Mouse (Mus musculus) adrenal gland, adult 8-10 months (tissue): ENCODE results near the gene Narfl. TPM values are rescaled to one million over a fixed set of nuclear protein-coding genes. Genes with fewer than 3 reads are reported as not detected.

ENCODE experiments used
- DNase-seq: peaks from one replicate; pipeline ENCODE4 v3.0.0; 2022
- microRNA-seq, 2 experiments: library from miRNA; unstranded; fragments of <30 nt; microRNA quantifications; one replicate each; pipeline ENCODE4 v1.2.0; 2022
- total RNA-seq, 4 experiments: library from RNA; stranded (reverse); gene quantifications; 2 replicates each; pipeline ENCODE4 v1.2.4; 2022

The Narfl gene
- total RNA-seq, 4 experiments from 2014 or later: 34.8 to 45.2 (median 40.1) TPM

DNA sequence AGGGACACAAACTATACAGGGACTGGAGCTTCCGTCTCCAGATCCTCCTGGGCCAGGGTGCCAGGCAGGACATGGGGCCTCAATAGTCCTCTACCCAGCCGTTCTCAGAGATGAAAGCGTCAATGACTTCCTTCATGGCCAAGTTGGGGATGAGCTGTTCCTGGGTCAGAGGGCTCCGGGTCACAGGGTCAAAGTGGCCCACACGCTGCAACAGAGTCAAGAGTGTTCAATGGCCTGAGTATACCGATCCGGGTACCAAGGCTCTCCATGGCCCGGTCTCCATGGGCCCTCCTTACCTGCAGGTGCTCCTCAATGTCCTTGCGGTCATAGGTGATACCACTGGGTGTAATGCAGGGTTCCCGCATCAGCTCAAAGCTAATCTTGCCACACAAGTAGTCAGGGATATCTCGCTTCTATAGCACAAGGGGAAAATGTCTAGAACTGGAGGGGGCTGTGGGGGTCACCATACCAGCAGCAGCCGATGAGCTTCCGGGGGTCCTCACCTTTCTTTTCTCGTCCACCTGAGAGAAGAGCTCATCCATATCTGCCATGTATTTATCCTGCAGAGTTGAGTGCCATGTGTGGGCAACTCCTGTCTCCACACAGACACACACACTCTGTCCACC, 57.3 kb downstream of the Narfl start:
- DNase-seq: no peak

DNA sequence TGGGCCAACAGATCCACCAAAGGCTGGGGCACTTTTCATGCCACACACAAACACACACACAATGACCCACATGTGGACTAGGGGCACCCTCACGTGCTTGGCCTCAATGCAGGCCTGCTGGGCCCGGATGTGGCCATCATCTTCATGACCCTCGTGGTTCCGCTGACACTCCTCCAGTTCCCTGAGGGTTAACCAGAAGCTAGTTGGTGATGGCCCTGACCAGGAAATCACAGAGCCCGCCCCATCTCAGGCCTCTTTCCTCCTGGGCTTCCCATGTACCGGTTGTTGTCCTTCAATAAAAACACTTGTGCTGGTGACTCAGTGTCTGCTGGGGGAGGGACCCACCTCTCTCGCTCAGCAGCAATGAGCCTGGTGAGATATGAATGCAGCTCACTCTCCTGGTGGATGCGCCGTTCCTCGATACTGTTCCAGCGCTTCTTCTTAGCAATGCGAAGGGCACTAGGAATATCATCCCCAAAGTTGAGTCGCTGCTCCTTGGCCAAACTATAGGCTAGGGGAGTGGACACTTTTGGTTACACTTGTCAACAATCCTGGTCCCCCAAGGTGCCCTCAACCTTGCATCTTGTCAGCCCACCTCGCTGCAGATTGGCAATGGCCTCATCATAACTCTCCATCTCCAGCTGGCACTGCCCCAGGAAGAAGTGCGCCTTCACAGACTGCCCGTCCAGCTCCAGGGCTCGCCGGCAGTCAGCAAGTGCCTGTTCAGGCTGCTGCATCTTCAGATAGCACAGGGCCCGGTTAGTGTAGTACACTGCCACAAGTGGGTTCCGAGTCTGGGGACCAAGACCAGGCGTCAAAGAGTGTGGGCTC, 58.1 kb downstream of the Narfl start:
- peak; percentile 81 for DNase-seq

DNA sequence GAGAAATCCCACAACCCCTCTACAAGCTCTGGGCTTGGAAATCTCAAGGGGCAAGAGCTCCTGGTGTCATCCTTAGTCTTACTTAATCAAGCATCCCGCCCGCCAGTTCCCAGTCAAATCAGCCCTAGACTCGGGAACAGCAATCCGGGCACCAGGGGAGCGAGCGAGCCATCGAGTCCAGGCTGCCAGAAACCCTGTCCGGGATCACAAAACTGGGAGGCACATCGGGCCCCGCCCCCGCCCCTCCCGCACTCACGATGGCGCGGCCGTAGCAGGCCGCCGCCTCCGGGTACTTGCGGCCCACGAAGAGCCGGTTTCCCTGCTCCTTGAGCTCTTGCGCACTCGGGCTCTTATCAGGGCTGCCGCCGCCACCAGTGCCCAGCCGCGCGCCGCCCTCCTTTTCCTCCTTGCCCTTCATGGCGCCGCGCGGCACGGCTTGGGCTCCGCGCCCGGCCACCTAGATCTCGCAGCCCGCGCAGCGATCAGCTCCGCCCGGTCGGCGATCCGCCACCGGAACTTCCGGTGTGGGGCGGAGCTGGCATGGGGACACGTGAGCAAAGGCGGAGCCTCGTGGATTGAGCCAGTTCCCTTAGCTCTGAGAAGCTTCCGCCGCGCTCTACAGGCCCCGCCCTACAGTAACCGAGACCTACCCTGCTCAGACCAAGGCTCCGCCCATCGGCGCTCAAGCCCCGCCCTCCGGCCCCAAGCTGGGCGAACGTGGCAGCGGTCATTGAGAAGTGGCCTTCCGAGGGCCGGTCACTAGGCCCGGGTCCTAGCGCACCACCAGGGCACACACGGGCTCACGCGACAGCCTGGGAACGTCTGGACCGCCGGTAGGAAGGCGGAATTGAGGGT, 59.1 kb downstream of the Narfl start:
- peak; percentile 99 for DNase-seq

Small RNA genes lying within 50 kb of the gene (microRNA-seq; reads per million reads assigned to microRNA genes)
- gene Gm25083 (0 reads per million in 2 experiments), gene Mir3082 (0.67 to 1.6 reads per million in 2 experiments), gene Mir6966 (0.34 to 0.35 reads per million in 2 experiments)

Other genes starting within 250 kb of the Narfl start
- 1 to 10 TPM in 3 of 4 experiments, under 1 TPM in 1; 0.92 to 2.6 (median 1.2) TPM for gene Sox8, start 203.1 kb upstream of the Narfl start, total RNA-seq
- 10 to 100 TPM; 36.0 to 39.9 (median 38.2) TPM for gene Lmf1, start 194.7 kb upstream of the Narfl start, total RNA-seq
- 1 to 10 TPM in 1 of 4 experiments, under 1 TPM in 1, not detected in 2; 0.74 to 2.9 TPM for gene Gng13, start 56.6 kb upstream of the Narfl start, total RNA-seq
- gene Chtf18, start 46.4 kb upstream of the Narfl start, total RNA-seq: 1 to 10 TPM; 1.2 to 4.9 (median 2.6) TPM
- gene Rpusd1, start 46.1 kb upstream of the Narfl start, total RNA-seq: 10 to 100 TPM; 17.8 to 23.5 (median 20.4) TPM
- gene Mslnl, start 37.7 kb upstream of the Narfl start, total RNA-seq: under 1 TPM; 0.09 to 0.52 (median 0.30) TPM
- 1 to 10 TPM; 4.8 to 7.1 (median 6.0) TPM for gene Msln, start 19.4 kb upstream of the Narfl start, total RNA-seq
- 10 to 100 TPM; 21.4 to 67.2 (median 55.9) TPM for gene Haghl, start 11.9 kb downstream of the Narfl start, total RNA-seq
- under 1 TPM in 1 of 4 experiments, not detected in 3; 0.15 TPM for gene Ccdc78, start 12.8 kb downstream of the Narfl start, total RNA-seq
- gene Fam173a, start 19.1 kb downstream of the Narfl start, total RNA-seq: 100 to 1,000 TPM in 3 of 4 experiments, 10 to 100 TPM in 1; 91.1 to 131 (median 117) TPM
- gene AC134908.4, start 21.9 kb downstream of the Narfl start, total RNA-seq: not detected
- gene Metrn, start 23.4 kb downstream of the Narfl start, total RNA-seq: 10 to 100 TPM; 31.4 to 45.8 (median 39.3) TPM
- gene Fbxl16, start 35.3 kb downstream of the Narfl start, total RNA-seq: 10 to 100 TPM; 37.9 to 62.9 (median 43.0) TPM
- 10 to 100 TPM; 21.9 to 28.0 (median 24.5) TPM for gene Wdr24, start 49.9 kb downstream of the Narfl start, total RNA-seq
- 100 to 1,000 TPM; 104 to 137 (median 119) TPM for gene Jmjd8, start 55.1 kb downstream of the Narfl start, total RNA-seq
- 100 to 1,000 TPM; 184 to 246 (median 214) TPM for gene Stub1, start 59.6 kb downstream of the Narfl start, total RNA-seq
- gene Rhbdl1, start 63.5 kb downstream of the Narfl start, total RNA-seq: 10 to 100 TPM; 14.7 to 79.0 (median 33.0) TPM
- 10 to 100 TPM in 3 of 4 experiments, 1 to 10 TPM in 1; 7.3 to 36.4 (median 20.8) TPM for gene Gm20683, start 68.0 kb downstream of the Narfl start, total RNA-seq
- 100 to 1,000 TPM in 3 of 4 experiments, 10 to 100 TPM in 1; 89.3 to 155 (median 139) TPM for gene Rhot2, start 71.1 kb downstream of the Narfl start, total RNA-seq
- 10 to 100 TPM; 14.7 to 41.8 (median 22.9) TPM for gene Wdr90, start 87.7 kb downstream of the Narfl start, total RNA-seq
- 100 to 1,000 TPM; 264 to 492 (median 338) TPM for gene Mcrip2, start 95.0 kb downstream of the Narfl start, total RNA-seq
- gene Mettl26, start 101.3 kb downstream of the Narfl start, total RNA-seq: 100 to 1,000 TPM; 113 to 215 (median 150) TPM
- 1 to 10 TPM; 1.6 to 2.9 (median 2.0) TPM for gene Wfikkn1, start 107.1 kb downstream of the Narfl start, total RNA-seq
- 10 to 100 TPM; 33.9 to 65.0 (median 36.3) TPM for gene Rab40c, start 146.0 kb downstream of the Narfl start, total RNA-seq
- 100 to 1,000 TPM; 101 to 126 (median 111) TPM for gene Pigq, start 171.2 kb downstream of the Narfl start, total RNA-seq
- not detected for gene Nhlrc4, start 171.2 kb downstream of the Narfl start, total RNA-seq
- not detected for gene A930017K11Rik, start 178.8 kb downstream of the Narfl start, total RNA-seq
- gene Capn15, start 212.0 kb downstream of the Narfl start, total RNA-seq: 10 to 100 TPM; 20.1 to 34.6 (median 24.9) TPM